Mouse (Mus musculus) kidney, adult 2 months (tissue): ENCODE measurements at regions not wholly inside any gene's neighbourhood (a gene's known extent, or its start where the extent isn't known, plus 50 kb on each side); places are given as distances from the start of the nearest gene placed in this dataset.

Experiments used
- CTCF ChIP-seq: fragments of 200-500 bp; conservative IDR thresholded peaks from 2 replicates; pipeline ENCODE4 v1.5.1; 2011; ENCODE audit warnings: low read depth, mild to moderate bottlenecking, control low read depth, low read length, moderate library complexity, mixed read lengths; ENCODE audit not compliant: insufficient read depth, insufficient read length
- POLR2A ChIP-seq: fragments of 200-500 bp; IDR thresholded peaks from one replicate; pipeline ENCODE4 v1.6.1; 2011; ENCODE audit warnings: low read depth, low read length, control low read depth

DNA sequence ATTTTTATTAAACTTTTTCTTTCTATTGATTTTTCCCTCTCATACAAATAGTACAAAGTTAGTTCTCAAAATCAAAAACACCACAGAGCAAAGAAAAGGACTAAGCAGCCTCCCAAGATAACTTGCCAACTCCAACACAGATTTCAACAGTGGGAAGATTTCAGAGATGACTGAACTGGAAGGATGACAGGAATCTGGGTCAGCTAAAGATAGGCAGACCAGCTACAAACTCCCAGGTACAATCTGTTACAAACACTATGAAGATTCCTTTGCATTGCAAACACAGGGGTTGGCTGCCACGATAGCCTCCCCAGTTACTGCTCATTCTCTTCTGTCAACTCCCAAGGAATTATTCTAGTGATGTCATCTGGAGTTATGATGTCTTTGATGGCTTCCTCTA is 226.8 kb upstream of the Zfp462 start:
- TF ChIP-seq CTCF (no peak), POLR2A (no peak)
